Mouse (Mus musculus): ENCODE measurements around the gene Snrnp27. TPM values are rescaled to one million over a fixed set of nuclear protein-coding genes. Genes with fewer than 3 reads are reported as not detected.

The Snrnp27 gene
- polyA plus RNA-seq (2014; fragmentation: Illumina TruSeq; extraction: RNeasy Lipid Tissue Mini Kit (QIAGEN cat#74804)), result 173 TPM

DNA sequence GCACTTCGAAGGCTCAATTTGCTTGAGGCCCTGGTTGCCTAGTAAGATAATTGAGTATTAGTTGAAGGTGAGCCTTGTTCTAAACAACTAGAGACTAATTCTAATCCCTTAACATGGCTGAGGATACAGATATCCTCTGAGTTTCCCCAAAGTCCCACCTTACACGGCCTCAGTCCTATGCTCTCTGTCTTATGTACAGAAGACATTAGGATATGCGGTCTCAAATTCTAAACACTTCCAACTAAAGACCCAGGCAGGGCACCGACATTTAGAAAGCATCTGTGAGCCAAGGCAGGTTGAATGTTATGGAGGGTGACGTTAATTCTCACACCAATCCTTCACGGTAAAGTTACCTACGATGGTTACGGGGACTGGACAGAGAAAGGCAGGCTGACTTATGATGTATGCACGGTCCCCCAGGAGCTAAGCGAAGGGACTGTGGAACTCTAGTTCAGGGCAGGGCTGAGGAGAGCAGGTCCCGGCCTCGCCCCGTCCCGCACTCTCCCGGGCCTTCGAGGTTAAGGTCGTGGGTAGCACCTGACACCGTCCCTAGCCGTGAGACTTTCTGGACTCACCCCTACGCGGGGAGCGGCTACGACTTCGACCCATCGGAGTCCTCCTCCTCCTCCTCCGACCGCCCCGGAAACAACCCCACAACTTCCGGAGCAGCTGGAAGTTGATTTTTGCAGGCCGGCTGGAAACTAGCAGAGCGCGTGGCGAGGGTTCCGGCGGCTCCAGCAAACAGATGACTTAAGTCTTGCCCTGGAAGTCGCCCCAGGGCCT is at the start of gene Snrnp27:
Snrnp27 (minus strand) TSS at position 651 of the 783 bp plus-strand sequence.

DNA sequence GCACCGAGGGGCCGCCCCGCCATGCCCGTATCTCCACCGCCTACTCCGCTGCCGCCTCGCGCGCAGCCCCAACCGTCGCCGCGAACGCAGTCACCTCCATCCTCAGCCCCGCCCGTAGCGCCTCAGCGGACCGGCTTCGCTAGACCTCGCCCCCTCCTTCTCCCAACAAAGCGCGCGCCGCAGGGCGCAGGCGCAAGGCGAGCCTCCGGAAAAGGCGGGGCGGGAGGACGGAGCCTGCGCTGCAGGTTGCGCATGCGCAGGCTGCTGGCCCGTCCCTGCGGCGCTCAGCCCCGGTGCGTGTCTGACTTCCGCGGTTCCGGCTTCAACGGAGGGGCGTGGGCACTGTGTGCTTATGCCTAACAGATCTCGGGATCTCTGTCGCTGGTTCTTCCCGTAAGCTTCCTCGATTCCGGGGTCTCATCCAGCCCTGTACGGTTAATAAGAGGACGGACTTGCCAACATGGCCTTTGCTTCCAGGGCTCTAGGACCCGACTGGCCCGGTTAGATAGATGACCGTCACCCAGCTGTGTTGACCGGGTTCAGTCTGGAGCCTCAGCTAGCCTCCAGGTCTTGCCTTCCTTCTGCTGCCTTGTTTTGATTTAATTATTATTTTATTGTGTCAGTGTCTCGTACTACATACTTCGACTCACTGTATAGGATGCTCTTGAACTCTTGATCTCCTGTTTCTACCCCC is 49.0 kb upstream of the Snrnp27 start, which contains the start of gene Gmcl1:
Gmcl1 (minus strand) TSS at position 201 of the 694 bp plus-strand sequence.

DNA sequence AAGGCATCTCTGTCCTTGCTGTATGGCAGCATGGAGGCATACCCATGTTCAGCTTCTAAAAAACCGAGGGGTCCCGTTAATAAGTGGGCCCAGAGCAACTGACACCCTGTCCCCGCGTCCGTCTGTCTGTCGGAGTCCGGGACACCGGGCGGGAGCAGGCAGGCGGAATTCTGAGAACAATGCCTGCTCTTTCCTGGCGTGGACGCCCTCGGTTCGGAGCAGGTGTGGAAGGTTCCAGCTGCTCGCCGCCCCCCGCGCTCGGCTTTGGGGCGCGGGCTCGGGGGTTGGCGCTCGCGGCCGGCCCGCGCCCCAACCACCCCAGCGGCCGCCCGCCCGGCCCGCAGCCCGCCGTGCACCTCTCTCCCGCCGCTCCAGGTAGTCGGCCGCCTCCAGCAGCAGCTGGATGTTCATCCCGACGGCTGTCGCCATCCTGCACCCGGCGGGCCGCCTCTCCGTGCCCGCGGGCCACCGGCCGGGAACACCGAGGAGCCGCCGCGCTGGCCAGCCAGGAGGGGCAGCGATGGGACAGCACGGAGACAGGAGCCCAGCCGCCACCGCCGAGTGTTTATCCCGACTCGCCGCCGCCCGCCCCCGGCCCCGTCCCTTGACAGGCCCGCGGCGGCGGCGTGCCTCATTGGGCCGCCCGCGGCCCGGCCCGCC is 15.6 kb downstream of the Snrnp27 start, which contains the start of gene Mxd1:
Mxd1 (minus strand) TSS at position 582 of the 660 bp plus-strand sequence.

DNA sequence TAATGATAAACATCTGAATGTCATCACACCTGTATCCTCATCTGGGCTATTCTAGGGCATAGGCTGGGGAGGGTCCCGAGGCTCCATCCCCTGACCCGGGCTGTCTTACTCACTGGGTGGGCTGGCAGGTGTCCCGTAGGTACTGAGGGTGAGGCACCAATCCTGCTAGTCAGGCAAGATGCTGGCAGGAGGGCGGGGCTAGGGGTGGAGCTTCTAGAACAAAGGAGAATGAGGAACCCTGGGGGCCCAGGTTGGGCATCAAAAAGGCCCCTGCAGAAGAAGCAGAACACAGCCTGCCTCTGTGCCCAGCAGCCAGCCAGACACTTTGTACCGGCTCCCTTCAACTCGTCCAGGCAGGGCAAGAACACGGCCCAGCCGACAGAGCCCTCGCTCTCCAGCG is 56.4 kb downstream of the Snrnp27 start, which contains the start of gene Asprv1:
Asprv1 (plus strand) TSS at position 219 of the 400 bp plus-strand sequence.

Other genes starting within 250 kb of the Snrnp27 start
- gene C87436, start 246.1 kb downstream of the Snrnp27 start, polyA plus RNA-seq (2014; fragmentation: Illumina TruSeq; extraction: RNeasy Lipid Tissue Mini Kit (QIAGEN cat#74804)), result 16.4 TPM
- gene Pcbp1, start 158.2 kb downstream of the Snrnp27 start, polyA plus RNA-seq (2014; fragmentation: Illumina TruSeq; extraction: RNeasy Lipid Tissue Mini Kit (QIAGEN cat#74804)), result 176 TPM
- gene Asprv1, start 56.4 kb downstream of the Snrnp27 start, polyA plus RNA-seq (2014; fragmentation: Illumina TruSeq; extraction: RNeasy Lipid Tissue Mini Kit (QIAGEN cat#74804)), result not detected
- gene Mxd1, start 15.4 kb downstream of the Snrnp27 start, polyA plus RNA-seq (2014; fragmentation: Illumina TruSeq; extraction: RNeasy Lipid Tissue Mini Kit (QIAGEN cat#74804)), result 8.9 TPM
- 55.4 TPM for gene Gmcl1, start 48.9 kb upstream of the Snrnp27 start, polyA plus RNA-seq (2014; fragmentation: Illumina TruSeq; extraction: RNeasy Lipid Tissue Mini Kit (QIAGEN cat#74804))
- gene Anxa4, start 109.1 kb upstream of the Snrnp27 start, polyA plus RNA-seq (2014; fragmentation: Illumina TruSeq; extraction: RNeasy Lipid Tissue Mini Kit (QIAGEN cat#74804)), result 151 TPM
- 26.7 TPM for gene Aak1, start 165.0 kb upstream of the Snrnp27 start, polyA plus RNA-seq (2014; fragmentation: Illumina TruSeq; extraction: RNeasy Lipid Tissue Mini Kit (QIAGEN cat#74804))

Data from ovary, adult 10 weeks (tissue).